In the genomic region with DNA sequence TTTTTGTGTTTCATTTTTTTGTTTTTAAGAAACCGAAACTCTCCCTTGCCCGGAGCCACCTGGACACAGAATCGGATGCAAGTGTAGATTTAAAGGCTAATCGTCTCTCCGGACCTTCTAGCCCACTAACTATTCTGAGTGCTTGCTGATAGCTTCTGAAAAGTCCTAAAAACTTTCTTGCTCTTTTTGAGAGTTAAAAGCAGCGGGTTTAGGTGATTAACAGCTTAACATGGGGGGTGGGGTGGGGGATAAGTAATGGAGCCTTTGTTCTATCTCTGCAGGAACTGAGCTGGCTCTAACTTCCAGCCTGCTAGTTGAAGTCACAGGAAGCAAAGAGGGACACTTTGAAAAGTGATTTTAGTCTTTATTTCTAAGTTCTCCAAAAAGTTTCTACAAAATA, we compare ENCODE assay signal across 28 mouse cellular contexts. TPM values are rescaled to one million over a fixed set of nuclear protein-coding genes. Genes with fewer than 3 reads are reported as not detected.
"Had no signal": no experiment of that assay in that cellular context is flagged by ENCODE, and none has a peak within 500 bp of the region (broad histone marks: within the 10 kb centered on the region; RNA-seq: fewer than 3 reads in every experiment).

No protein-coding gene starts in this region.

- DNase-seq: cerebellum, adult 9-11 months; cerebellum, postnatal 10 days; cerebellum, postnatal 14 days; cerebellum, postnatal 25 days; cerebellum, postnatal 36 days; embryo, embryonic 11 days; forebrain, postnatal 0 days; gastrocnemius, adult 2 months; gastrocnemius, postnatal 10 days; gastrocnemius, postnatal 14 days; gastrocnemius, postnatal 25 days; gastrocnemius, postnatal 36 days; heart, adult 11 months; heart, adult 18-20 months; heart, adult 2 months had no signal

- H3K4me1 ChIP-seq: embryonic facial prominence, embryonic 12.5 days; embryonic facial prominence, embryonic 13.5 days; embryonic facial prominence, embryonic 15.5 days; forebrain, embryonic 13.5 days; forebrain, embryonic 15.5 days had no signal

- H3K9me3 ChIP-seq: embryonic facial prominence, embryonic 10.5 days; embryonic facial prominence, embryonic 12.5 days; embryonic facial prominence, embryonic 13.5 days; embryonic facial prominence, embryonic 15.5 days; forebrain, embryonic 13.5 days; forebrain, embryonic 15.5 days had no signal

- H3K27ac ChIP-seq: embryonic facial prominence, embryonic 10.5 days; embryonic facial prominence, embryonic 12.5 days; embryonic facial prominence, embryonic 13.5 days; embryonic facial prominence, embryonic 15.5 days; forebrain, embryonic 10.5 days; forebrain, embryonic 12.5 days; forebrain, embryonic 13.5 days; forebrain, embryonic 15.5 days; gastrocnemius, adult 2 months; heart, adult 2 months had no signal

- H3K9ac ChIP-seq: embryonic facial prominence, embryonic 12.5 days; embryonic facial prominence, embryonic 13.5 days; embryonic facial prominence, embryonic 15.5 days; forebrain, embryonic 12.5 days; forebrain, embryonic 13.5 days; forebrain, embryonic 15.5 days; forebrain, postnatal 0 days had no signal

- H3K36me3 ChIP-seq: embryonic facial prominence, embryonic 10.5 days; embryonic facial prominence, embryonic 12.5 days; embryonic facial prominence, embryonic 13.5 days; embryonic facial prominence, embryonic 15.5 days; forebrain, embryonic 10.5 days; forebrain, embryonic 12.5 days; forebrain, embryonic 15.5 days had no signal

- H3K27me3 ChIP-seq: embryonic facial prominence, embryonic 12.5 days; embryonic facial prominence, embryonic 13.5 days; embryonic facial prominence, embryonic 15.5 days; forebrain, embryonic 12.5 days; forebrain, embryonic 13.5 days; forebrain, embryonic 15.5 days had no signal

- H3K4me2 ChIP-seq: embryonic facial prominence, embryonic 12.5 days; embryonic facial prominence, embryonic 13.5 days; embryonic facial prominence, embryonic 15.5 days; forebrain, embryonic 12.5 days; forebrain, embryonic 13.5 days; forebrain, embryonic 15.5 days had no signal

- ATAC-seq: forebrain, embryonic 13.5 days; forebrain, embryonic 14.5 days; forebrain, embryonic 15.5 days; forebrain, embryonic 16.5 days; forebrain, postnatal 0 days had no signal

- H3K4me3 ChIP-seq: embryonic facial prominence, embryonic 10.5 days; embryonic facial prominence, embryonic 12.5 days; embryonic facial prominence, embryonic 13.5 days; embryonic facial prominence, embryonic 15.5 days; erythroblast, embryonic 14.5 days; forebrain, embryonic 10.5 days; forebrain, embryonic 12.5 days; forebrain, embryonic 13.5 days; forebrain, embryonic 15.5 days; gastrocnemius, adult 2 months; heart, adult 2 months had no signal

RNA-seq across cellular contexts. Expression of a gene that starts 24.2 kb away (rescaled TPM):
- total RNA-seq: common myeloid progenitor, adult 5-6 weeks; granulocyte monocyte progenitor cell, adult 5-6 weeks had no signal
- polyA plus RNA-seq: erythroblast, embryonic 14.5 days had no signal
